Mouse (Mus musculus): ENCODE results near the gene Nosip.

Gene Nosip

DNA sequence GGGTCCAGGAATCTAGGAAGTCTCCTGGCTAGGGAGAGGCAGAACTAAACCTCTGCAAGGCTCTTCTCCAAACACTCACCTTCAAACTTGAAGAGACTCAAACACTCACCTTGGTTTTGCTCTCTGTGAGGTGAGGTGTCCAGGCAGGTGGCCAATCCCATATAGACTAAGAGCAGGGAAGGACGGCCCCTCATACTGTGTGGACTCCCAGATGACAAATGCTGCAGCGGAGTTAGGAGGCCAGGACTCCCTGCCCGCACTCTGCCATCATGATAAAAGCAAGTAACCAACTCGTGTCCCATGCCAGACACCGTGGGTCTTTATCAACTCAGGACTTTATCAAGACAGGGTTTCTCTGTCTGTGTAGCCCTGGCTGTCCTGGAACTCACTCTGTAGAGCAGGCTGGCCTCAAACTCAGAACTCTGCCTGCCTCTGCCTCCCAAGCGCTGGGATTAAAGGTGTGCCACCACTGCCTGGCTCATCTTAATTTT, 1.6 kb upstream of the Nosip start:
- DNase-seq: no peak

DNA sequence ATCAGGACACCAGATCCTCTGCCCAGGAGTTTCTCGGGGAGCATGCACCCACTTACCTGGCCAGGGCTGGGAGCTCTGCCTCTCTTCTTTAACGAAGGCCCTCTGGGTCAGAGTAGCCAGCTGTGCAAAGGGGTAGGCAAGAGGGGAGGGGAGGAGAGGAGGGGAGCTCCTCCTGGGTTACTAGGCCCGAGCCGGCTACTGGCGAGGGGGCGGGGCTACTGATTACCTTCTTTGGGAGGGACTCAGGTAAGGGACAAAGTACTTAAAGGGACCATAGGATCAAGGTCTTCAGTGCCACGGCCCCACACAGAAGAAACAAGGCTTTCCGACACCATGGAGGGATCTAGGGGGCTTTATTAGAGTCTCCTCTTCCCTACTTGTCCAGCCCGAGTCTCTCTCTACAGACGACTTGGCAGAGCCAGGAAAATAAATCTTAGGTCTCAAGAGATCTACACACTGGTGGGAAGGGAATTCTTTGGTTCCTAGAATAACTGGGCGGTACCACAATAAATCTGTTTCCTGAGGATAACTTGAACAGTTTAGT, 625 bp upstream of the Nosip start:
- no peak for DNase-seq

DNA sequence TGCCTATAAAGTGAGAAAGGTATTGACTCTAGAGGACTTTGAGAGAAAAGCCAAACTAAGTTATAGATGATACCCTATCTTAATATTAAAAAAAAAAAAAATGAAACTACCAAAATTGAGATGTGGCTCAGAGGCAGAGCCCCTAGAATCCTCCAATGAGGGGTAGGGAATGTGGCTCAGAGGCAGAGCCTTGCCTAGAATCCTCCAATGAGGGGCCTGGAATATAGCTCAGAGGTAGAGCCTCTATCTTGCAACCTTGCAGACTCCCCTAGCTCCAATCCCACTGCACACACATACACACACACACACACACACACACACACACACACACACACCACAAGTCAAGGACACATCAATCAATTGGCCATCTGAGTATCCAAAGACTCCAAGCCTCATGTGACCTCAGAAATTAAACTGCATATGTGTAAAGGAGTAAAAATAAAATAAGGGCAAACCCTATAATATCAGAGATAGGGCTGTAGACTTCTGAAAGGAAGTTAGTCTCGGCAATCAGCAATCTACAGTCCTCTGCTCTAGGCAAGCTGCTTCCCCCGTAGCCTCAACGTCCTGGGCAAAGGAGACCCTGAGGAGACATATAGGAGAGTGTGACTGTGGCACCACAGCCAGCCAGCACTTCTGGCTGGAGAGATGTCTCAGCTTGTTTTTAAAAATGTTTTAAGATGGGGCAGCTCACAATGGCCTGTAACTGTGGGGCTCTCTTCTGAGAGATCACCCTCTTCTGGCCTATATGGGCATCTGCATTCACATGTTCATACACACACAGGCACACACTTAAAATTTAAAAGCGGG, 5.2 kb downstream of the Nosip start:
- DNase-seq: no peak

DNA sequence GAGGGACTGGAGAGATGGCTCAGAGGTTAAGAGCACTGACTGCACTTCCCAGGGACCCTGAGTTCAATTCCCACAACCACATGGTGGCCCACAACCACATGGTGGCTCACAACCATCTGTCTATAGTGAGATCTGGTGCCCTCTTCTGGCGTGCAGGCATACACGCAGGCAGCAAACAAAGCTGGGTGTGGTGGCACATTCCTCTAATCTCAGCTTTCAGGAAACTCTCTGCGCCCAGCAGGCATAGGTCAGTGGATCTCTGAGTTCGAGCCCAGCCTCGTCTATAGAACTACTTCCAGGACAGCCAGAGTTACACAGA, 5.7 kb downstream of the Nosip start:
- DNase-seq: no peak

DNA sequence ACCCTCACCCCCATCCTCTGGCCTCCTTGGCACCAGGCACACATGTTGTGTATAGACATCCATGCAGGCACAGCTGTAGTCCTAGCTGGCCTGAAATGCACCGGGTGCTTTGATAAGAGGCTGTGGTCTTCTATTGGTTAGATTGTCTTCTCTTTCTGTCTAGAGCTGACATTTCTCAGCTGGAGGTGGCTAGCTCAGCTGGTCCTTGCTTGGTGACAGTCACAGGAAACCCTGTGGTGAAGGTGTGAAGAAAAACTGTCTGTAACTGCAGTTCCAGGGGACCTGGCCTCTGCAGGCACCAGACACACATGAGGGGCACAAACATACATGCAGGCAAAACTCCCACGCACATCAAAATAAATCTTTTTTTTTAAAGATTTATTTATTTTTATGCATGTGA, 7.4 kb downstream of the Nosip start:
- no peak for DNase-seq

DNA sequence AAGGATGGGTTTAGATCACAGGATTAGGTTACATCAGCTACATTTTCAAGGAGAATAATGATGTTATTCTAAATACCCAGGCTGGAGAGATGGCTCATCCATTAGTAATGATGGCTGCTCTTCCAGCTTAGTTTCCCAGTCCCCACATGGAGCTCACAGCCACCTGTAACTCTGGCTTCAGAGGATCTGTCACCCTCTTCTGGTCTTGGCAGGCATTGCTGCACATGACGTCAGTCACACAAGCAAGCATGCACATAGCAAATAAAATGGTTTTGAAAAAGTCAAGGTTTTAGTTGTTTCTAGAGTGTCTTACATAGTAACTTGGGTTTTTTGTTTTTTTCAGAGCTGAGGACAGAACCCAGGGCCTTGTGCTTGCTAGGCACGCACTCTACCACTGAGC, 10.0 kb downstream of the Nosip start:
- DNase-seq: no peak

DNA sequence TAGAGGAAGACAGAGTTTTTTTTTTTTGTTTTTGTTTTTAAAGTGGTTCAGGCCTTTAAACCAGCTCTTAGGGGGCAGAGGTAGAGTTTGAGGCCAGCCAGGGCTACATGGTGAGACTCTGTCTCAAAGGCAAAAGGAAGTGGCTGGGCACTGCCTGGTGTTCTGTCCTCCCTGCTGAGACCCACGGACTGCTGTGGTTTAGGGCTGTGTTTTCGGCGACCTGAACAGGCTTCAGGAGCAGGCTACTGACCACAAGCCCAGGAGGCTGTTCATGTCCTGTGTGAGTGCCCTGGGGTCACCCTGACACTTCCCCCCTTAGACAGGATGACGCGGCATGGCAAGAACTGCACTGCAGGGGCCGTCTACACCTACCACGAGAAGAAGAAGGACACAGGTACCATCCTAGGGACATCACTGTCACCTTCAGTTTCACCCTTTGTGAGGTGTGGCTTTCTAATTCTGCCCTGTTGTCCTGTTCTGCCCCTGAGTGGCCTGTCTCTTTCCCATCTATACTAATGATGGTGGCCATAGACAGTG, 11.0 kb downstream of the Nosip start:
- no peak for DNase-seq

DNA sequence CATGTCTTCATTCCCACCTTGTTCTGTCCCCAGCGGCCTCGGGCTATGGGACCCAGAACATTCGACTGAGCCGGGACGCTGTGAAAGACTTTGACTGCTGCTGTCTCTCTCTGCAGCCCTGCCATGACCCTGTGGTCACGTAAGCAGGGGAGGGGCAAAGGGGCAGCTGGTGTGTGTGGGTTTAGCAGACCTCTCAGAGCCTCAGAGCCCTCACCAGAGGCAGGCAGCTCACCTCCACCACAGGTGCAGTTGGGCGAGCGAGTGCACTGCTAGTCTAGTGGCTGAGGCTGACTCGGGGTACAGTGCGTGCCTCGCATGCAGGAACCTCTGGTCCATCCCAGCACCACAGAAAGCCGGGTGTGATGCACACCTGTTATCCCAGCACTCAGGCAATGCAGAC, 11.7 kb downstream of the Nosip start:
- no peak for DNase-seq

DNA sequence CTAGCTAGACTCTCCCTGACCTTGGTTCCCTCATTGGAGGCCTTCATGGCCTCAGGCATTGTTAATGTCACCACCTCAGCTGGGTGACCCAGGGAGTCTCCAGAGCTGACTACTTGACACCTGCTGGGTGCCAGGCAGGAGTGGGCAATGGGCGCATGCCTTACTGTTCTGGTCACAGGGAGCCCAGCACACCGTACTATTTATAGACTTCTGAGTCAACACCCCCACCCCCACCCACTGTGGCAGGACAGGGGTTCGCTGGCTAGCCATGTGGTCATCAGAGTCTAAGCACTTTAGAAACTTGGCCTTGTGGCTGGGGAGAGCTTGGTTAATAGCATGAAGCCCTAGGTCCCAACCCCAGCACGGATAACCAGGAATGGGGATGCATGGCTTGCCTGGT, 13.2 kb downstream of the Nosip start:
- DNase-seq: no peak

DNA sequence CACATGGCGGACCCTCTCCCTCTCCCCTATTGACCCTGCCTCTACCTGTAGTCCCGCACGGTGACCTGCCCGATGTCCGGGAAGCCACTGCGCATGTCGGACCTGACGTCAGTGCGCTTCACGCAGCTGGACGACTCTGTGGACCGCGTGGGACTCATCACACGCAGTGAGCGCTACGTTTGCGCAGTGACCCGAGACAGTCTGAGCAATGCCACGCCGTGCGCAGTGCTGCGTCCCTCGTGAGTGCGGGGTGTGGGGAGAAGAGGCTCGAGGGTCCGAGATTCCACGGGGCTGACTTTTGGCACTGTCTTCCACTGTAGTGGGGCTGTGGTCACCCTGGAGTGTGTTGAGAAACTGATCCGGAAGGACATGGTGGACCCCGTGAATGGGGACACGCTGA, 14.3 kb downstream of the Nosip start:
- DNase-seq: no peak

DNA sequence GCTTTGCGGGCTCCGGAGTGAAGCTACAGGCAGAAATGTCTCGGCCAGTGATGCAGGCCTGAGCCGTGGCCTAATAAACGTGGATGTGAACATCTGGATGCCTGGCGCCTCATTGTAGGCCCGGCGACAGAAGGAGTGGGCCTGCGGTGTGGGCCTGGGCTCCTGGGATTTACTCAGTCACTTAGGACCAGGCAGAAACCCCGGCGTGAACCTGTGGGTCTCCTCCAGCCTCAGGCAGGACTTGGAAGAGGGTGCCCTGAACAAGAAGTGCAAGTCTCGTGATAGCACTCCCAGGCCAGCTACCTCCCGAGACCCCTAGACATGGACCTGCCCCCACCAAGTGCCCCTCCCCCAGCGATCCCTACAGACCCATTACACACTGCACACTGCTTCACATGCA, 15.1 kb downstream of the Nosip start:
- no peak for DNase-seq

DNA sequence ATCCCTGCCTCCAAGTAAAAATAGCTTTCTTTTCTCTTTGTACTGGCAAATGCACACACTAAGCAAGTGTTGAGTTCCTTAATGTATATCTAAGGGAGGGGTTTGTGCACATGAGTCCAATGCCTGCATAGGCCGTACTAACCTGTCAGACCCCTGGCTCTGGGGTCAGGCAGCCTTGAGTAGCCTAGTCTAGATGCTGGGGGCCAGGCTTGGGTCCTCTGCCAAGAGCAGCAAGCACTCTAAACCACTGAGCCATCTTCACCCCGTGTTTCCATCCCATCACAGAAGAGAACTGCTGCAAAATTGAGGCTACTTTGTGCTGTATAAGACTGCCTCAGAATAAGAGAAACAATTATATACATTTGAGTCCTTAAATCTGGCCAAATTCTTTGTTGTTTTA, 15.6 kb downstream of the Nosip start:
- DNase-seq: no peak

DNA sequence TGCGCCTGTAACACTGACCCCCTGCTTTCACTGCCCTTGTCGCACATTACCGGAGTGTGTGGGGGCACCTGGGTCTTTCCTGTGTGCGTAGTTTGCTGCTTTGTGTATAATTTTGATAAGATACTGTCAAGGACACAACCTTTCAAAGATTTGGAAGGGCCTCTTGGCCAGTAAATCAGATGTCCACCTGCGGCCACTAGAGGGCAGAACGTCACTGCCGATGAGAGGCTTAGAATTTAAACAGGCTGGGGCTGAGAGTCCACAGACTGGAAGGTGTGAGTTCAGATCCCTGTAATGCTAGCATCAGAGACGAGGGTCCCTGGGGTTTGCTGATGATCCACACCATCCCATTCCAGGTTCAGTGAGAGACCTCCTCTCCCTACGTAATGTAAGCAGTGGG, 16.3 kb downstream of the Nosip start:
- DNase-seq: peak; percentile 53

DNA sequence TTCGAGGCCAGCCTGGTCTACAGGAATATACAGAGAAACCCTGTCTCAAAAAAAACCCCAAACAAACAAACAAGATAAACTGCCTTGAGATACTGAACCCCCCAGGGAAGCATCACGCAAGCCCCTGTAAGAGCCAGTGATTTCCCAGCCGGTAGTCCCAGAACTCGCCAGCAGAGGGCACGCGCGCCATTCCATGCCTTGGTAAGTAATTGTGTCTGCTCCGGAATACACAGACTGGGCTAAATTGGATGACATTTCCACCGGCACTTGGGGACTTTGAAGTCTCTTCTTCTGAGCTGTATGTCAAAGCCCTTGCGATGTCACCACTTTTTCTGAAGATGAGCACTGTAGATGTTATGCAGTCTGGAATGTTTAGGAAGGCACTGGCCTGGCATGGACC, 17.6 kb downstream of the Nosip start:
- DNase-seq: peak; percentile 81

DNA sequence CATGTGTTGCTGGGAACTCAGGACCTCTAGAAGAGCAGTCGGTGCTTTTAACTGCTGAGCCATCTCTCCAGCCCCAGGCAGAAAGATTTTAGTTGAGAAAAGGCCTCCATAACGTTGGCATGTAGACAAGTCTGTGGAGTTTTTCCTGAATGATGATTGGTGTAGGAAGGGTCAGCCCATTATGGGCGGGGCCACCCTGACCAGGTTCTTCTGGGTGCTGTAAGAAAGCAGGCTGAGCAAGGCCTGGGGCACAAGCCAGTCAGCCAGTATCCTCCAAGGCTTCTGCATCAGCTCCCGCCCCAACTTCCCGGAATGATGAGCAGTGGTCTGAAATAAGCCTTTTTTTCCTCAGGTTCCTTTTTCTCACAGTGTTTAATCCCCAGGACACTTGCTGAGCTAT, 18.8 kb downstream of the Nosip start:
- DNase-seq: no peak

DNA sequence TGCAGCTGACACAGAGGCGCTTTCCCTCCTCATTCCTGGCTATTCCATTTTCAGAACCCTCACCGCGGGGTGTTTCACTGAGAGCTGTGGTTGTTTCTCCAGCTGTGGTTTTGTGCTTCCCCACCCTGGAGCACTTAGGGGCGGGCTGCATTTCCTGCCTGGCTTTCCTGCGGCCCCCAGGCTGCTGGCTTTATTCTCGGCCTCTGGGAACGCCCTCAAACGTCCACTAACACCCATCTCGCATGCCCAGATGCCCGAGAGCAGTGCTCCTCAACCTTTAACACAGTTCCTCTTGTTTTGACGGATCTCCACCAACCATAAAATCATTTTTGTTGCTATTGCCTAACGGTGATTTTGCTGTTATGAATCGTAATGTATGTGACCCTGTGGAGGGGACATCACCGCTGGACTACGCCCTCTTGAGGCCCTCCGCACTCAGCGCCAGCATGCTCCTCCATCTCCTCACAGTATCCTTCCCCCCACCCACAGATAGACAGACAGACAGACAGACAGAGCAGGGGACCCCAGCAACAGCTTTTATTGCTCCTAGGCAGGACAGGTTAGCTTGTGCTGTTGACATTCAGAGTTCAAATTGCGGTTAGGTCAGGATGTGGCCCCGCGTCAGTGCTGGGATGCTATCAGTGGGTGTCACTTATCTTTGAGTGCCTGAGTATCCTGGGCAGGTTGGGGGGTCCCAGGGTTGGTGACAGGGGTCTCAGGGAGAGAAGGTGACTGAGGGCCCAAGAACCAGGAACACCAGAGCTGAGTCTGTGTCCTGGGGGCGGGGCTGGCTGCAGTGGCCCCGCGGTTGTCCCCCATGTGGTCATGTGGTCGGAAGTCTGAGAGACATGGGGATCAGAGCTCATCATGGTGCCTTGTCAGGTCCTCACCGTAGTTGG, 20.4 kb downstream of the Nosip start:
- DNase-seq: no peak

DNA sequence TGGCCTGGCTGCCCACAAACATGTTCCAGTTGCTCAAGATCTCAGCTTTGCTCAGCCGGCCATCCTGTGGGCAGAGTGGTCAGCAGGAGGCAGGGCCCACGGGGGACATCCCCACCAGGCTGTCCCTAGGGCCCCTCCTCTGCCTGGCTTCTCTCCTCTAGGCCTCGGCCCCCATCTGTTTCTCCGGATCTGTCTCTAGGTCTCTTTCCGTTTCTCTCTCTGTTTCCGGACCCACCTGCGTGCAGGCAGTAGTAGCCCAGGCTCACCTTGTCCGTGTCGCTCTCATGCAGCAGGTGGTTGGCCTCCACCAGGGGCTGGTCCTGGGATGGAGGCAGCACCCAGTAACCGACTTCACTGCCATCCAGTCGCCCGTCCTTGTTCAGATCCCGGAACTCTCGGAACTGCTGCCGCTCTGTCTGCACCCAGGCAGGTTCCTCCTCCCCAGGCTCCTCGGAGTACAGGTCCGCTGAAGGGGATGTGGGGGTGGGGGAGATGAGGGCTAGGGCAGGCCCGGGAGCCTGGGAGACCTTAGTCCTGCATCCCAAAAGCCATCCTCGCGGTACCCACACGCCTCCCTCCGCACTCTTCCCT, 21.2 kb downstream of the Nosip start:
- DNase-seq: no peak

DNA sequence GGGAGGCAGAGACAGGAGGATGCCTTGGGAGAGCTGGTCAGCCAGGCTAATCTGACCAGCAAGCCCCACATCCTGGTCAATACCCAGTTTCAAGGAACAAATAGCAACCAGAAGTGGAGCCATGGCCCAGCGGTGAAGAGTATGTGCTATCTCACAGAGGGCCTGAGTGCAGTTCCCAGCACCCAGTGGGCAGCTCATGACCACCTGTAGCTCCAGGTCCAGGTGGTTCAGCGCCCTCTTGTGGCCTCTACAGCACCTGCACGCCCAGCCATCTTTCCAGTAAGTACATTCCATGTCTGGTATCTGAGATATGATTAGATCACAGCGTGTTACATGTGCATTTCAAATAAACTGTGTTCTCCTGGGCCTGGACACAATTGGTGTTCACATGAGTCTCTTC, 23.9 kb downstream of the Nosip start:
- DNase-seq: no peak

DNA sequence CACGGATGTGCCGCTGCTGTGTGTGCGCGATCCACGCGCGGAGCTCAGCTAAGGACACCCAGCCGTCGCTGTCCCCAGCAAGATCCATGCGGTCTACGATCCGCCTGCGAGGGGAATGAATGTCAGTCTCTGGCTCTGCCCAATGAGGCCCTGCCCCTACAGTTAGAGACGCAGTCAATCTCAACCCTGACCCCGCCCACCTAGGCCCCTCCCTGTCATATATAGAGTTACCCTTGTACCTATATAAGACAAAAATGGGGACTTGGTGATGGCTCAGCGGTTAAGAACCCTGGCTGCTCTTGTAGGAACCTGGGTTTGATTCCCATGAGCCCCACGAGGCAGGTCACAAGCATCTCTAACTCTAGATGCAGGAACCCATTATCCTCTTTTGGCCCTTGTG, 26.4 kb downstream of the Nosip start:
- no peak for DNase-seq

DNA sequence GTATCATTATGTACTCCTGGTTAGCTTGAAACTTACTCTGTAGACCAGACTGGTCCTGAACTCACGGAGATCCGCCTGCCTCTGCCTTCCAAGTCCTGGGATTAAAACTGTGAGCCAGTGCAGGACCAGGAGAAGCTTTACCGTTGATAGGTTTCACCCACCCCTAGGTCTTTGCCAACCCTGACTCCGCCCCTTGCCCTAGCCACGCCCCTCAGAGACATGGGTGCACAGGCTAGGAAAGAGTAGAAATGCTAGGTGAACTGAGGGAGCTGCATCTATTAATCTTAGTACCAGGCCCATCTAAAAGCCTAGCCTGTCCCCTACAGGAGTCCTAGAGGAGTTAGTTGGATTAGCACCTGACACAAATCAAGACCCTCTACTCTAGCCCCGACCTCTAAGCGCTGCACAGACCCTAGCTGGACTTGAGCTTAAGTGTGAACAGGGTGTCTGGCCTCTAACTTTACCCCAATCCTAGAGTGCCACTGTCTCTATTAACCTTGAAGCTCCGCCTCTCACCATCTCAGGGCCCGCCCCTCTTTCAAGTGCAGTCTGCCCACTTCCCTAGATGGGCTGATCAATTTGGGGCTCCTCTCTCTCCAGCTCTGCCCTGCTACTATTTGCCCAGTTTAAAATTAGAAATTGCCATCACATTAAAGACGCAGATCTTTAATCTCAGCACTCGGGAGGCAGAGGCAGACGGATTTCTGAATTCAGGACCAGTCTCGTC, 28.2 kb downstream of the Nosip start:
- no peak for DNase-seq

DNA sequence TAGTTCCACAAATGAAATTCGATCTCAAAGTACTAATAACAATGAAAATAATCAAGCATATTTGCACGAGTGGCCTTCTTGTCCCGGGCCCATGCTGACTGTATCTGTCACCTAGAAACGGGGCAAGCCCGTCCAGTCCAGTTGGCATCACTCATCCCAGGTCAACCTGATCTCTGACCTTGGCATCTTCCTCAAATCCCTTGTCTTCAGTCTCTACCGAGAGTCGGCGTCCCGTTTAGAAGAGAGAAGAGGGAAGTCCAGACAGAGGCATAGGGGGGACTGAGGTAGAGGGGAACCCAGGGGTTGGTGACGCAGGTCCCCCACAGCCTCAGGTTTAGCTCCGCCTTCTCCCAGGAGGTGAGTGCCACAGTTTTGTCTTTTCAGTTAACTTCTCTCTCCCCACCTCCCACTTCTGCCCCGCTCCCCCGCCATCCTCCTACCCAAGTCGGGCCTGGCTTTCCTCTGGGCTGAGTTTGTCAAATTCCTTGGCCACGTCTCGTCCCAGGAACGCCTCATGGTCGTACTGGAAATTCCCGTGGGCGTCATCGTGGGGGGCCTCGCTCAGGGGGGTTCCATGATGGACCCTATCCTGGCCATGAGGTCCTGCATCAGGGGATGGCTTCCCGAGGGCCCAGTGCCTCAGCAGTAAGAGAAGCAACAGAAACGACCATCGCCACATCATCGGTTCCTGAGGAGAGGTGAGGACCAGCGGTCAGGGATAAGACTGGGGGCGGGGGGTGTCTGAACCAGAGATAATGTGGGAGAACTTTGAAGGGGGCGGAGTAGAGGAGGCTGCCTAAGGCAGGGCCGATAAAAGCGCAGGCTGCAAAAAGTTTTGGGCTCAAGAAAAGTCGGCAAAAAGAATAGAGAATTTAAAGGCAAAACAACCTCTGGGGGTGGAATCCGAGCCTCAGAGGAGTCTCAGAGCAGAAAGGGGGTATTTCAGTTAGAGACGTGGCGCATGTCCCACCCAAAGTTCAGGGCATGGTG, 29.1 kb downstream of the Nosip start:
- no peak for DNase-seq

Data from right cerebral cortex, postnatal 25 days (tissue).